Mouse (Mus musculus): Measurements from ENCODE around the gene Prdm16. TPM values are rescaled to one million over a fixed set of nuclear protein-coding genes. Genes with fewer than 3 reads are reported as not detected.

Prdm16 gene
- total RNA-seq (2015; ENCODE audit: low replicate concordance) = 2.1 TPM in 1 of 2 replicates, not detected in the other
- 1.7 and 3.0 TPM in 2 replicates for total RNA-seq (2017; ENCODE audit: low replicate concordance)

DNA sequence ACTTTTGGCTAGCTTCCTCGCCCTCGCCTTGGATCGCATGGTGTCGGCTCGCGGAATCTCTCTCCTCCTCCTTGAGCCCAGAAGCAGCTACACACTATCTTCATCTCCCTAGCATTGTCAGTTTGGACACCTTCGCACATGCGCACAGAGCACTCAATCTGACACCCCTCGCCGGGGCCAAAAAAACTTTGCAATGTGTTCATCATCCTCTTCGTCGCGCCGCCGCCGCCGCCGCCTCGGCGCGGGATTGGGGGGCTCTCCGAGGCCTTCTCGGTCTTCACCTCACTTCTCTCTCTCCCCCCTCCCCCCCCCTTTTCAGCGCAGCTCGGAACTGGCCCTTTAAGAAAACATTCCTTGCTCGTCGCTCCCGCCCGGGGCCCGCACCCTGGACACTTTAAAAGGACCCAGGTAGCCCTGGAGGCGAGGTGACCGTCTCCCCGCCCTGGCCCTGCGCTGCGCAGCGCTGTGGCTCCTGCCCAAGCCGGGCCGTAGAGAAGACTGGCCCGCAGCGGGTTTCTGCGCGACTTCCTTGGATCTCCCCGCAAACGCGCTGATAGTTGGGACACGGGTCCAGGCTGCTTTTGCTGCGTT is at the start of gene Prdm16:
Gene Prdm16 (minus strand): TSS at position 153 of the 591 bp plus-strand sequence.
- ATAC-seq (replicated peaks; ENCODE audit: low FRiP score, poor library complexity, severe bottlenecking) = no peak

DNA sequence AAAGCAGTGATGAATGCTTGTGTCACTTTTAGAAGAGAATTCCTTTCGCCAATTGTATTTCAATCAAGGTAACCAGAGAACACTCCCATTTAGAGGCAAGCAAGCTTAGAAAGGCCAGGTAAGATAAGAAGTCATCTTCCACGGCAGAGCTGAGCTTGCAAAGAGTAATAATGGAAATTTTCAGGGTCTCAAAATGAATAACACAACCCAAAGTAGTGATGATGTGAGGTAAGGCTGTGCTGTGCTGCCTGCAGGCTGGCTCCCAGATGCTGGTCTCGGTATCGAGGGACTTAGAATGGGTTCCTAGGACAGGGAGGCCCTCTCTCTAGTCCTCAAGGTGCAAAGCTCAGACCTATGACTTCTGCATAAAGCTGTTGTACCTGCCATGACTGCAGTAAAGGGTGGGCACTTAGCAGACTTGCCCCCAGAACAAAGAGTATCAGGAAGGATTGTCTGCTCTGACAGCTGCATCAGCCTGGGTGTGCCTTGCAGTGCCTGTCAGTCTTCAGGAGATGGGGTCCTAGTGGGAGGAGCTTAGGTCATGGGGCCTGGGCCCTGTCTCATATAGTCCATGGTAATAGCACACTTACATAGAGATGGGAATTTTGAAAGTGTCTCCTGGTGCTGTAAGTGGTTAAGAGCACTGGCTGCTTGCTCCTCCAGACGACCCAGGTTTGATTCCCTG is 46.5 kb upstream of the Prdm16 start:
- no peak for ATAC-seq (replicated peaks; ENCODE audit: low FRiP score, poor library complexity, severe bottlenecking)

DNA sequence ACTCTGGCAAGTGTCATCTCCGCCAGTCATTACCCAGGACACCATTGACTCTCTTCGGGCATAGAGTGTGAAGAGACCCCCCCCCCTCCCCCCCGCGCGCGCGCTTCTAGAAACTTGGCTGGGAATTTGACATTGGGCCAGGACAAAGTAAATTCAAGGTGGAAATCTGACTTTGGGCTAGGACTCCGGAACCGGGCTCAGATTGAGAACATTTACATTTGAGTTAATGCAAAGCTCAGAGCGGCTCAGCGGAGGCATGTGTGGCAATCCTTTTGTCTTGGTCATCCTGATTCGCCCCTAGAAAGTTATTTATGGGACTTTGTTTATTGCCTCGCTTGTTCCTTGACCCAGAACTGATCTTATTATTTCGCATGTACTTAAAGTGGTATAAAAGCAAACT is 45.6 kb upstream of the Prdm16 start:
- ATAC-seq (replicated peaks; ENCODE audit: low FRiP score, poor library complexity, severe bottlenecking) = no peak

DNA sequence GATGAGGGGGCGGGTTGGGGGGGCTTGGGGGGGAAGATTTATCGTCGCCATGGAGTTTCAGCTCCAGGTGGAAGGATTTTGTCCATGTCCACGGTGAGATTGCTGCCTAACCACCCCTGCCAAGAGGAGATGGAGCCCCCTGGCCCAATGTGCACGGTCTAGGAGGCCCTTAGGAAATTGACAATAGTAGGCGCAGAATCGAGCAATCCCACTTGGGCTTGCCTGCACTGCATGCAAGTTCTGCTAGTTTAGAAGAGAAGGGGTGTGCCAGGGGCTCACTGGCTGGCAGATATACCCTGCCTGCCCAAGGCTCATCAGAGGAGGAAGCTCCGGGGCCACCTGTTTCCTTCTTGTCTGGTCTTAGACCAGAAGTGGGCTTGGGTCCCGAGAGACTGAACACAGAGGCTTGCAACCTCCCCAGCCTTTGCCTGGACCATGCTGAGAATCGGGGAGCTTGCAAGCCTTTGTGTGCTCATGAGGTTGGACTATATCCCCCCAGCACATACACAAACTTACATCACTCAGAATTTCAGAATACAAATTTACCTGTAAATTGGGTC is 38.8 kb upstream of the Prdm16 start:
- no peak for ATAC-seq (replicated peaks; ENCODE audit: low FRiP score, poor library complexity, severe bottlenecking)

DNA sequence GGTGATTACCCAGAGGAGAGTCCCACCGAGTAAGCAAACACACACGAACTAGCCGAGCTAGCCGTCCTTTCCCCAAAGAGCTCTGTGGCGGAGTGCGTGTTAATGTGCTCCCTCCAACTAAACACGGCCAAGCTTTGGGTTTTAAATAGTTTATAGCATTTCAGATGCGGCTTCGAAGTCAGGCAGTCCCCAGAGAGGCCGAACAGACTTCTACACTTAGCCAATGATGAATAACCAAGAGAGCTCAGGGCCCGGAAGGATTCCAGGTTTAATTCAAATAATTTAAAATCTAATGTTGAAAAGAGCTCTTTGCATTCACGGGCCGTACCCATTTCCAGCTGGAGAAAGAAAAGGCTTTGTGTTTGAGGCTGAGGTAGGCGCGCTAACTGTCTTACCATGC is 38.3 kb upstream of the Prdm16 start:
- ATAC-seq (replicated peaks; ENCODE audit: low FRiP score, poor library complexity, severe bottlenecking) = no peak

DNA sequence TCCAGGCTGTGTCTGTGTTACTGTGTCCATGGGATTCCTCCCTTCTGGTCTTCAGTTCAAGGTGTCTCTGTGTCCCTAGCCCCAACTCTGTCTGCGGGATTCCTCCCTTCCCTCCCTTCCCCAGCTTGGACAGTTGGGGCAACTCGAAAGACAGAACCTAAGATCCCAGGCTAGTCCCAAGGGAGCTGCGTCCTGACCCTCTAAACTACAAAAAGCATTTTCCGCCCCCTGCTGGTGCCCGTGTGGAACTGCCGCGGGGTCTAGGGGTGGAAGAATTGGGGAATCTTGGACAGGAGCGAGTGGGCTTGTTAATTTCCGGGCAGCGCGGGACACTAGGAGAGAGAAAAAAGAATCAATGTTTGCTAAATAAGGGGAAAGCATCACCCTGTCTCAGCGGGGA is 37.9 kb upstream of the Prdm16 start:
- no peak for ATAC-seq (replicated peaks; ENCODE audit: low FRiP score, poor library complexity, severe bottlenecking)

DNA sequence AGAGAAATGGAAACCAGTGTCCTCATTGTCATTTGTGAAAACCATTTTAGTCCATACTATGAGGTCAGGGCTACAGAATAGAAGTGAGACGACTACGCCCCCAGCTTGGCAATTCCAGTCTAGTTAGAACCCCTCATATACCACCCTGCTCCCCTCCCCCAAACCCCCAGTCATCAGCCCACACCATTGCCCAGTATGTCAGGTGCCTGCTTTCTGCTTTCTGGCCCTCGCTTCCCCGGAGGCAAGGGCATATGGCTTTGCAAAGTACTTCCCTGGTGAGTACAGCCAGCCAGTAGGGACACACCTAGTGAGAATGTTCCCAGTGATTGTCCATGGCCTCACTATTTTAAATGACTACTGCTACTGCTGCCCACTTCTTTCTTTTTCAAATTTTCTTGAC is 37.3 kb upstream of the Prdm16 start:
- no peak for ATAC-seq (replicated peaks; ENCODE audit: low FRiP score, poor library complexity, severe bottlenecking)

DNA sequence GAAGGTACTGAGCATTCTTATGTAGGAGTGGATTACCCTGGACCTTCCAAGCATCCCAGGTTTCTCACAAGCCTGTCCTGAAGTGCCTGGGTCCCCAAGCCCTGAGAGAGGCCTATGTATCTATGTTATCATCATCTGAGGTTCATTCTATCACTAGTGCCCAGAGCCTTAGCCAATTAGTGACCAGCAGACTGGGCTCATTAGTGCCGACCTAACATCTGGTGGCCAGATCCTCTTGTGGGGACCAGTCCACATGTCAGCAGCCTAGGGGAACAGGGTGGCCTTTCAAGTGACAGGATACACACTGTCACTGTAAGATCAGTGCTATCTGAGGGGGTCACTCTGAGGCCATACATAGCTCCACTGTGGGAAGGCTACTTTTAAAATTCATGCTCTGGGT is 35.4 kb upstream of the Prdm16 start:
- no peak for ATAC-seq (replicated peaks; ENCODE audit: low FRiP score, poor library complexity, severe bottlenecking)

DNA sequence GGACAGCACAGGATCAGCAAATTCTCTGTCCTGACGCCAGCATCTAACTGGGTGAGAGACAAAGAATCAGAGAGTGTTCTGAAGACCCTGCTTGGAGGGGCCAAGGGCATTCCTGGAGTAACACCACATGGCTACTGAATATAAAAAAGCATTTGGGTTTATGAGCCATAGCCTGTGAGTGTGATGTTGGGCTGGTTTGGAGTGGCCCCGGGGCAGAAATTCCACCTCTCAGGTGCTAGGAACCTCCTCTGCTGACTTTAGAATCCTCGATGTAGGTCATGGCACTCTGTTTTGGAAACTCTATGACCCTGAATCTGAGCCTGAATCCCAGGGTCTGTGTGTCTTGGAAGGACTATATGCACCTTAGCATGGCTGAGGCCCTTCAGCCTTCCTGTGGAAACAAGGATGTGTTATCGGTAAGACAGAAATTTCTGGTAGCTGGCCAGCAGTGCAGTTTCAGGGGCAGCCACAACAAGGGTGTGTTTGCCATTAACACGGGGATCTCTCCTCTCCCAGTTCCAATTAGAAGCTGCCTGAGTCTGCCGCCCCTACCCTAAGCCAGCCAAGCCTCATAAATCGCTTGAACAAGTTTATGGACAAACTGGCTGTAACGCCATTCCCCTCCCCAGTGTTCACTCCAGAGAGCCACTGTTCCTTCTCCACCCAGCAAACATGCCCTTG is 34.7 kb upstream of the Prdm16 start:
- no peak for ATAC-seq (replicated peaks; ENCODE audit: low FRiP score, poor library complexity, severe bottlenecking)

DNA sequence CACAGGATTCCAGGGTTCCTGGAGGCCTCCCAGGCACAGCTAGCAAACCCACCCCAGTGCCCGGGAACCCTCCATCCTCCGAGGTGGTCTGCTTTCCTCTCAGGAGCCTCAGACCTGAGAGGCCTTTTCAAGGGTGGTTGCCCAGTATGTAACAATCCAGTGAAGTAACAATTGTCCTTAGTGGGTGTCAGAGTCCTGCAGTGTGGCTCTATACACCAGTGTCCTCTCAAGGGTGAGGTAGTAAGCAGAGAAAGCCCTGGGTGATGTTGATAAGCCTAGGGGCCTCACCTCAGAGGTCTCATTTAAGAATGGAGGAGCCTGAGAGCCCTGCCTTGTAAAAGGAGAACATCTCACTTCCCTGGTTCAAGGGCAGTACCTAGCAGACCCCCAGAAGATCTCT is 31.1 kb upstream of the Prdm16 start, which contains the start of gene Actrt2:
Gene Actrt2 (minus strand): TSS at position 101 of the 400 bp plus-strand sequence.
- no peak for ATAC-seq (replicated peaks; ENCODE audit: low FRiP score, poor library complexity, severe bottlenecking)

DNA sequence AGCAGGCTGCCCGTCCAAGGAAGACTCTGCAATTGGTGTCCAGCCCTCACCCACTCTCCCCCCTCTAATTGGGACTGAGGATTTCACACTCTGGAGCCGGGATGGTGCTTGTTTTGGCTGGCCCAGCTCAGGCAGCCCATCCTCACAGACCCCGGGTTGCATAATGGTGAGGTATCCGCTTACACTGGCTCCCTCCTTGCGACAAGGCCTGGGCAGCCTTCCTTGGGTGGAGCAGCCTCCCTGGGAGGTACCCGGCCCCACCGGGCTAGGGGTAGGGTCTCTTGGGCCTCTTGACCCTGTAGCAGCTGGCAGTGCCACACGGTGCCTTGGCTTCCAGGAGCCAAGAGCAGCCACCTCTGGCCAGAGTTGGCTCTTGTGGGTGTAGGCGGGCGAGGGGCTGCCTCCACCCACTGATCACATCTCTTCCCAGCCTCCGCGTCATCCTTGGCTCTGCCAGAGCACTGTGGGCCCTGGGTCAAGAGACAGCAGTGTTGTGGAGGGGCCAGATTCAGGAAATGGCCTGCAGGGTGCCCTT is 26.1 kb upstream of the Prdm16 start:
- no peak for ATAC-seq (replicated peaks; ENCODE audit: low FRiP score, poor library complexity, severe bottlenecking)

DNA sequence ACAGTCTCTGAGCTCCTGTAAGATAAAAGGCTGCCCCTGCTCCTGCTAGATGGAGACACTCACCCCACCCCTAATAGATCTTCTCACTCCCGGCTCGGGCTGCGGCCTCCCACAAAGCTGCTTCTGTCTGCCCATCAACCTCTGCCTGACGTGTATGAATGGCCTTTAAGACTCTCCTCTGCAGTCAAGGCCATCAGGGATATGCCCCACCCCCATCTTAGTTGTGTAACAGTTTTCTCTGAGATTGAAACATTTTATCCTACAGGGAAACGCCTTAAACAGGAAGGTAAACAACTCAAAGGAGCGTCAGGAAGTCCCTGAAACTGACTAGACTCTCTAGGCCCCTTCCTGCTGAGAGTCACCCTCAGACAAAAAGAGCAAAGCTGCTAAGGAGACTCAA is 24.6 kb upstream of the Prdm16 start:
- no peak for ATAC-seq (replicated peaks; ENCODE audit: low FRiP score, poor library complexity, severe bottlenecking)

DNA sequence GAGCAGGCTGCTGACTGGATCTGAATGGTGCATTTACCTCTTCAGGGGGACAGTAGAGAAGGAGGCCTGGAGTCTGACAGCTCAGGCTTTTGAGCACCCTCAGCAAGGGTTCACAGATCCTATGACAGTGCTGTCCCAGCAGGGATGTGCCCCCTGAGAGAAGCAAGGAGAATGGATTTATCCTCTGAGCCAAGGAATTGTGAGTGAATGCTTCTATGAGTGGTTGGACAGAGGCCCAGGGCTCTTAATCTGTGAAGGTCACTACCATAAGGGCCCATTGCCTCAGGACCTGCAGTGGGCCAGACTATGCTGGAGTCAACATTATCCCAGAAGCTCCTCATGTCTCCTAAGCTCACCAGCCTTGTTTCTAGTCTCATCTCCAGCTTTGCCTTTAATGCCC is 23.4 kb upstream of the Prdm16 start:
- ATAC-seq (replicated peaks; ENCODE audit: low FRiP score, poor library complexity, severe bottlenecking) = no peak

DNA sequence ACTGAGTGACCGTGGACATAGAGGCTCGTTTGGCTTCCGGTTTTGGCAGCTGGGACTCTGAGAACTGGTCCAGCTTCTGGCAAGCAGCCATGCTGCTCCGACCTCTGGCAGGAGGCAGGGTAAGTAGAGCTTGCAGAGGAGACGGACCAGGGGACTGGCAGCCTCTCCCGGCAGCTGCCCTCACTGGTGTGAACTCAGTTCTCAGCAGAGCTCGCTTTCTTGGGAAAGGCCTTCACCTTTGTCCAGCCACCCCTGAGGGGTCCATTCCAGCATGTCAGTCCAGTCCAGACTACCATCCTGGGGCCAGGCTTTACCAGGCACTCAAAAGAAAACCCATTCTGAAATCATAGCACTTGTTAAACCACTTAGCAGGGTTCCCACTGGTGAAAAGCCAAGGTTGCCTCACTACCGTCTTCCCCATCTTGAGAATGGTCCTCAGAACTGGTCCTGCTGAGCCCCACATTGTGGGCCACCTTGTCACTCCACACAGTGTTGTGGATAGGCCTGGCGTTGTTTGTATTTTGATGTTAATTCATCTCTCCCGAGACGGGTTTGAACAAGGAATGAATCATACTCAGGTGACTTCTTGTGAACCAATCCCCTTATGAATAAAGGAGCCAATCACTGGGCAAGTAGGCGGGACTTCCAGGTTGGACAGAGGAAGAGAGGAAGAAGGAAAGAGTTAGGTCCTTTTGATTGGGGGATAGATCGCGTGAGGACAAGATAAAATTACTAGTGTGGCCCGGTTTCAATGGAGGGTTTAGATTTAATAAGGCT is 18.6 kb upstream of the Prdm16 start:
- ATAC-seq (replicated peaks; ENCODE audit: low FRiP score, poor library complexity, severe bottlenecking) = no peak

DNA sequence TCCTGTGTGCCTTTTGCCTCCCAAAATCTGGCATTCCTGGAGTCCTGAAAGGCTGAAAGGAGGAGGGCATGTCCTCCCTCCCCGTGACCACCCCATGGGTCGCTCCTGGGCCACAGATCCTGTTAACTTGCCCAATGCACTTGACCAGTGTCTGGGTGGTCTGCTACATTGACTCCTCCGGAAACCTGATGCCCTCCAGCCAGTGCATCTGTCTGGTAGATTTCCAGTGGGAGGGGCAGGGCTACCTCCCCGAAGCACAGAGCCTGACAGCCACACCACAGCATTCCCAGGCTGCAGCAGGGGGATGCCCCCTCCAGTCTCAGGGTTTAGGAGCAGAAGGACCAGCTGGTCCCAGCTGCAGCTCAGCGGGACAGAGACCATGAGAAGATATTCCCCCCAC is 15.8 kb upstream of the Prdm16 start:
- ATAC-seq (replicated peaks; ENCODE audit: low FRiP score, poor library complexity, severe bottlenecking) = no peak

DNA sequence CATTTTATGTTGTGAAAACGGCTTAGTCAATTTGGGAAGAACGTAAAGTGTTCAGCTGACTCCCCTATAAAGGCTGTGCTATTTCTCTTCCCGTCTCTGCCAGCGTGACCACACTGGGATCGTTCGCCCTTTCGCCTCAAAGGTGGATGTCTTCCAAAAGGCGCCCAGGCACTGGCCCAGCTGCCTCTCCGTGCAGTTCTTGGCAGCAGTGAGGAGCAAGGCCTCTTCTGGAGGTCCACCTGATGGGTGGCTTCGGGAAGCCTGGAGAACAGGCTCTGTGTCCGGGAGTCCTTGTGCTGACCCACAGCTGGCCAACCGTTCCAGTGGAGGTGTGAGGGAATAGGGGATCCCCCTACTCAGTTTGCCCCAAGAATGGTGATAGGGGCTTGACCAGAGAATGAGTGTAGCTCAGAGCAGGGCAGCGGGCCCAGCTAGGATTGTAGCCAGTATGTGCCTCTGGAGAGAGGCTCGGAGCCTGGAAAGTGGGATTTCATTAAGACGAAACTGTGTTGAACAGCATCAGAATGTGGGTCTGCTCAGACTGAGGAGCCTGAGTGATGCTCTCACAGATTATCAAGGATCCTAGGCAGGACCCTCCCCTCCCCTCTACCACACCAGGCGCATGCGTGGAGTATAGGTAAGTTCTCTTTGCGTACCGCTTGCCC is 12.5 kb upstream of the Prdm16 start:
- no peak for ATAC-seq (replicated peaks; ENCODE audit: low FRiP score, poor library complexity, severe bottlenecking)

DNA sequence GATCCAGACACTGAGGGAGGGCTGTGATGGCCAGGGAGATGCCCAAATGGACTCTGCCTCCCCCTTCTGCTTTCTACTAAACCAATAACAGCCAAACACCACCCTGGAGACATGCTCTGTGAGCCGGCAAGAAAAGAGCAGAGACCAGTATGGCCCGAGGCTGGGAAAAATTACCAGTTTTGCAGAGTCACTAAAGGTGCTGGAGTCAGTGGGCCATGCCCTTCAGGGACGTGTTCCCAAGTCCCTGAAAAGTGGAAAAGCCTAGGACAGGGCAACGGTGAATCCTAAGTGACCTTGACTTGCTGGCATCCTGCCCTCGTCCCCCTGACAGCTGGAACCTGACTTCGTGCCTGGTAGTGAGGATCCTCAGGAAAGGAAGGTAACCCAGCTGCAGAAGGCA is 5.8 kb upstream of the Prdm16 start:
- no peak for ATAC-seq (replicated peaks; ENCODE audit: low FRiP score, poor library complexity, severe bottlenecking)

DNA sequence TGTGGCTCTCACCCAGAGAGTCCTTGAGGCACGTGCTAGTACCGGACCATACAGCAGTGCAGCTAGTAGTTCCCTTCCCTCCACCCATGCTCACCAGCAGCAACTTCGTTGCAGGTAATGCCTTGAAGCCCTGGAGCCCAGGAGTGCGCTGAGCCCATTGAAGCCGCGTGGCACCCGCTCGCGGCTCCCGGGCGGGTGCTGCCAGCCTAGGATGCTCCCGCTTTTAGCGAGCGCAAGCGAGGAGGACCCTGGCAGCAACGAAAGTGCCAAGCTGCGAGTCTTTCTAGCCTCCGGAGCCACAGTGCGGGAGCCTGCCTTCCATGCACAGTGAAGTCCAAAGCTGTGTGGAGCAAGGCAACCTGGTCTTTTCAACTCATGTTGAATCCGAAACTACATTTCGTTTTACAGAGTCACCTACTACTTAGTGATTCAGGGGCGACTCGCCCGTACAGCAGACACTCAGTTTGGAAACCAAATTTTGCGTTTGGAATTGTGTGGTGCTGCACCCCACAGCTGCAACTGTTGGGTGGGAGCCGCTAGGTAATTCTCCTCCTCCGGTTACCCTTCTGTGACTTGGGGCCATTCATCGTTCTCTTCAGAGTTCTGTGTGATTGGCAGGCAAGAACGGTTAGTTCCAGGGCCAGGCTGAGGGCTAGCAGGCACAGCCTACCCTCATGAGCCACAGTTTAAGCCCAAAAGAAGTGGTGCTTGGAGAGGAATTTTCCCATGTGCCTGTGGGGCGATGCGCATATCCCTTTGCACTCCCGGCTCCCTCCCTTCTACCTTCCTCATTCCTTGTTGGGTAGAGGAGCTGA is 4.8 kb upstream of the Prdm16 start:
- no peak for ATAC-seq (replicated peaks; ENCODE audit: low FRiP score, poor library complexity, severe bottlenecking)
